Mouse (Mus musculus) neural tube, embryonic 15.5 days (tissue): Measurements from ENCODE around the gene Ankrd33. TPM values are rescaled to one million over a fixed set of nuclear protein-coding genes. Genes with fewer than 3 reads are reported as not detected.

ENCODE experiments used
- polyA plus RNA-seq: library from polyadenylated mRNA; unstranded; fragments of >200 nt; fragmentation: Nextera tagmentation; extraction: Ambion mirVana; gene quantifications from 2 replicates; pipeline ENCODE4 v1.2.1, GENCODE M21; 2015

Gene Ankrd33
- polyA plus RNA-seq, 1 experiment from 2014 or later: not detected

Other genes starting within 250 kb of the Ankrd33 start
- gene Scn8a, start 245.9 kb upstream of the Ankrd33 start, polyA plus RNA-seq: 24.9 and 29.2 TPM in 2 replicates
- 0.14 TPM in 1 of 2 replicates, not detected in the other for gene Gm47841, start 68.4 kb upstream of the Ankrd33 start, polyA plus RNA-seq
- gene Fignl2, start 37.2 kb upstream of the Ankrd33 start, polyA plus RNA-seq: 0.20 and 0.22 TPM in 2 replicates
- 9.5 and 12.6 TPM in 2 replicates for gene Acvrl1, start 12.8 kb downstream of the Ankrd33 start, polyA plus RNA-seq
- 19.3 and 23.1 TPM in 2 replicates for gene Acvr1b, start 58.3 kb downstream of the Ankrd33 start, polyA plus RNA-seq
- 2.2 and 2.5 TPM in 2 replicates for gene Grasp, start 108.4 kb downstream of the Ankrd33 start, polyA plus RNA-seq
- gene Nr4a1, start 138.5 kb downstream of the Ankrd33 start, polyA plus RNA-seq: 7.9 and 10.6 TPM in 2 replicates
- gene Atg101, start 168.5 kb downstream of the Ankrd33 start, polyA plus RNA-seq: 77.2 TPM in 2 replicates
- gene 6030408B16Rik, start 177.5 kb downstream of the Ankrd33 start, polyA plus RNA-seq: 0.44 and 0.63 TPM in 2 replicates